Mouse (Mus musculus) intestine, postnatal 0 days (tissue): Measurements from ENCODE around the gene Slc16a8. TPM values are rescaled to one million over a fixed set of nuclear protein-coding genes. Genes with fewer than 3 reads are reported as not detected.

Experiments used
- ATAC-seq: fragments of 200-750 bp; cut with Nextera tagmentation; 2 replicates; pipeline ENCODE4 v1.8.0; 2017; ENCODE audit warnings: mild to moderate bottlenecking, moderate TSS enrichment, moderate library complexity
- H3K27ac ChIP-seq: fragments of 300-500 bp; sonication (generic); 2 replicates; pipeline ENCODE4 v1.5.1; 2014; ENCODE audit warnings: mild to moderate bottlenecking, low read depth, low read length, moderate library complexity
- H3K27me3 ChIP-seq: fragments of 300-500 bp; sonication (generic); replicated peaks from 2 replicates; pipeline ENCODE4 v1.6.1; 2014; ENCODE audit warnings: low read length, mixed read lengths; ENCODE audit not compliant: control insufficient read depth, insufficient read depth
- H3K36me3 ChIP-seq: fragments of 300-500 bp; sonication (generic); 2 replicates; pipeline ENCODE4 v1.6.1; 2014; ENCODE audit warnings: mild to moderate bottlenecking, moderate library complexity; ENCODE audit not compliant: control insufficient read depth, insufficient read depth
- H3K4me1 ChIP-seq: fragments of 300-500 bp; sonication (generic); replicated peaks from 2 replicates; pipeline ENCODE4 v1.6.1; 2014; ENCODE audit warnings: antibody characterized with exemption, low read length, mixed read lengths; ENCODE audit not compliant: control insufficient read depth, insufficient read depth
- H3K4me2 ChIP-seq: fragments of 300-500 bp; sonication (generic); replicated peaks from 2 replicates; pipeline ENCODE4 v1.6.1; 2014; ENCODE audit warnings: low read depth, mild to moderate bottlenecking, moderate library complexity
- H3K4me3 ChIP-seq: fragments of 300-500 bp; sonication (generic); 2 replicates; pipeline ENCODE4 v1.5.1; 2014; ENCODE audit warnings: low read depth, low read length
- H3K9ac ChIP-seq: fragments of 300-500 bp; sonication (generic); 2 replicates; pipeline ENCODE4 v1.6.1; 2014; ENCODE audit warnings: mild to moderate bottlenecking, low read depth, low read length
- H3K9me3 ChIP-seq: fragments of 300-500 bp; sonication (generic); 2 replicates; pipeline ENCODE4 v1.6.1; 2016; ENCODE audit warnings: mixed run types; ENCODE audit not compliant: control insufficient read depth
- CTCF ChIP-seq: sonication (generic); IDR thresholded peaks from 2 replicates; pipeline ENCODE4 v1.5.1; 2016; ENCODE audit warnings: low read depth, mild to moderate bottlenecking, control low read depth, antibody characterized with exemption, moderate library complexity
- WGBS: fragments of 180-500 bp; shearing (Covaris S2); extraction: QIAGEN DNeasy Blood & Tissue Kit; methylation state at CpG from one replicate; pipeline ENCODE4 v1.1.7; 2014; 5-methylcytosine and 5-hydroxymethylcytosine counted together
- polyA plus RNA-seq: library from polyadenylated mRNA; unstranded; fragments of >200 nt; fragmentation: Nextera tagmentation; extraction: Ambion mirVana; gene quantifications from 2 replicates; pipeline ENCODE4 v1.2.1, GENCODE M21; 2015

Slc16a8 gene
- polyA plus RNA-seq, 1 experiment from 2014 or later, result not detected

GRCm38 (mm10) chr15:79262375-79262774 is 7.8 kb upstream of the Slc16a8 start:
- no peaks in the 10 kb centered on the region for H3K27me3 ChIP-seq
- no peak overlapping the region for H3K9ac ChIP-seq
- peak overlapping the region; percentile 90 for H3K4me2 ChIP-seq
- H3K36me3 ChIP-seq, result peaks cover 40% of the 10 kb centered on the region
- H3K4me1 ChIP-seq, result peaks cover 4% of the 10 kb centered on the region; the same call in 1 of the 2 replicates
- ATAC-seq, result no peak
- H3K27ac ChIP-seq, result no peak overlapping the region
- peak; percentile 67 for TF ChIP-seq CTCF
- no peaks in the 10 kb centered on the region for H3K9me3 ChIP-seq
- WGBS, result 28% methylated on average over 13 of the region's 13 CpGs
- H3K4me3 ChIP-seq, result no peak overlapping the region

GRCm38 (mm10) chr15:79261757-79262156 is 7.2 kb upstream of the Slc16a8 start:
- Histone ChIP-seq H3K36me3 (peaks cover 37% of the 10 kb centered on the region), H3K27ac (no peak overlapping the region), H3K4me2 (peak overlapping the region; percentile 90), H3K4me3 (peak overlapping the region; percentile 48), H3K27me3 (no peaks in the 10 kb centered on the region), H3K4me1 (peaks cover 4% of the 10 kb centered on the region; the same call in 1 of the 2 replicates), H3K9ac (peak overlapping the region; percentile 46), H3K9me3 (no peaks in the 10 kb centered on the region)
- TF ChIP-seq CTCF, result peak; percentile 23; the same call in 1 of the 2 replicates
- no peak for ATAC-seq
- 3% methylated on average over 26 of the region's 28 CpGs for WGBS

GRCm38 (mm10) chr15:79261095-79261725 is 6.6 kb upstream of the Slc16a8 start:
- Histone ChIP-seq H3K36me3 (peaks cover 36% of the 10 kb centered on the region), H3K27ac (no peak overlapping the region)
- ATAC-seq, result peak; percentile 11; the same call in 1 of the 2 replicates

GRCm38 (mm10) chr15:79258521-79258920 is 4.0 kb upstream of the Slc16a8 start:
- no peak for ATAC-seq
- WGBS, result 38% methylated on average over 17 of the region's 17 CpGs
- no peak overlapping the region for H3K9ac ChIP-seq
- no peak overlapping the region for H3K27ac ChIP-seq
- no peak overlapping the region for H3K4me3 ChIP-seq
- H3K4me2 ChIP-seq, result no peak overlapping the region
- peaks cover 4% of the 10 kb centered on the region; the same call in 1 of the 2 replicates for H3K4me1 ChIP-seq
- no peaks in the 10 kb centered on the region for H3K9me3 ChIP-seq
- H3K36me3 ChIP-seq, result peaks cover 28% of the 10 kb centered on the region
- no peak for TF ChIP-seq CTCF
- 0 out of 2 replicates have a peak, but pooled peaks cover 3% of the 10 kb centered on the region for H3K27me3 ChIP-seq

More at GRCm38 (mm10) chr15:79261095-79261725, 6.6 kb upstream of the Slc16a8 start:
- WGBS, result 9% methylated on average over 53 of the region's 62 CpGs
- Histone ChIP-seq H3K27me3 (no peaks in the 10 kb centered on the region), H3K9me3 (no peaks in the 10 kb centered on the region), H3K4me1 (peaks cover 4% of the 10 kb centered on the region; the same call in 1 of the 2 replicates), H3K4me3 (peak overlapping the region; percentile 48), H3K4me2 (peak overlapping the region; percentile 90), H3K9ac (peak overlapping the region; percentile 46)
- no peak for TF ChIP-seq CTCF

- peak overlapping the region; percentile 65 for H3K4me2 ChIP-seq
- no peaks in the 10 kb centered on the region for H3K9me3 ChIP-seq
- no peak overlapping the region for H3K9ac ChIP-seq
- ATAC-seq, result no peak
- H3K27ac ChIP-seq, result no peak overlapping the region
- H3K4me1 ChIP-seq, result 0 out of 2 replicates have a peak, but pooled peaks cover 5% of the 10 kb centered on the region
- WGBS, result 31% methylated on average over 24 of the region's 24 CpGs
- TF ChIP-seq CTCF, result no peak
- peak overlapping the region; percentile 27 for H3K4me3 ChIP-seq
- peaks cover 10% of the 10 kb centered on the region for H3K27me3 ChIP-seq
- H3K36me3 ChIP-seq, result peaks cover 17% of the 10 kb centered on the region
These were observed 2.0 kb downstream of the Slc16a8 start for GRCm38 (mm10) chr15:79252580-79252979.

- H3K4me2 ChIP-seq, result peak overlapping the region; percentile 65
- H3K4me1 ChIP-seq, result 0 out of 2 replicates have a peak, but pooled peaks cover 5% of the 10 kb centered on the region
- no peak overlapping the region for H3K27ac ChIP-seq
- ATAC-seq, result 0 out of 2 replicates have a peak, but pooled peaks have one; percentile 9
- H3K36me3 ChIP-seq, result peaks cover 20% of the 10 kb centered on the region
- peaks cover 10% of the 10 kb centered on the region for H3K27me3 ChIP-seq
- 3% methylated on average over 55 of the region's 61 CpGs for WGBS
- H3K9me3 ChIP-seq, result no peaks in the 10 kb centered on the region
- TF ChIP-seq CTCF, result peak; percentile 61
- peak overlapping the region; percentile 27 for H3K4me3 ChIP-seq
- H3K9ac ChIP-seq, result no peak overlapping the region
These were observed 2.6 kb downstream of the Slc16a8 start for GRCm38 (mm10) chr15:79251781-79252491.
